Mouse (Mus musculus) forebrain, postnatal 0 days (tissue): ENCODE results near the gene Cnst. TPM values are rescaled to one million over a fixed set of nuclear protein-coding genes. Genes with fewer than 3 reads are reported as not detected.

ENCODE experiments used
- ATAC-seq: fragments of 200-750 bp; cut with Nextera tagmentation; 2 replicates; pipeline ENCODE4 v1.8.0; 2017; ENCODE audit warnings: mild to moderate bottlenecking, moderate library complexity
- DNase-seq: peaks from one replicate; pipeline ENCODE4 v3.0.0-alpha.2; 2015
- H3K27ac ChIP-seq: fragments of 300-500 bp; sonication (generic); 2 replicates; pipeline ENCODE4 v1.5.1; 2014; ENCODE audit warnings: low read depth, mild to moderate bottlenecking, antibody characterized with exemption, low read length, moderate library complexity, mixed read lengths
- H3K27me3 ChIP-seq: fragments of 300-500 bp; sonication (generic); 2 replicates; pipeline ENCODE4 v1.6.1; 2014; ENCODE audit warnings: mild to moderate bottlenecking, low read length, mixed read lengths; ENCODE audit not compliant: insufficient read depth
- H3K36me3 ChIP-seq: fragments of 300-500 bp; sonication (generic); 2 replicates; pipeline ENCODE4 v1.6.1; 2014; ENCODE audit warnings: mild to moderate bottlenecking, moderate library complexity; ENCODE audit not compliant: insufficient read depth
- H3K4me1 ChIP-seq: fragments of 300-500 bp; sonication (generic); 2 replicates; pipeline ENCODE4 v1.6.1; 2014; ENCODE audit warnings: antibody characterized with exemption; ENCODE audit not compliant: insufficient read depth
- H3K4me2 ChIP-seq: fragments of 300-500 bp; sonication (generic); 2 replicates; pipeline ENCODE4 v1.6.1; 2014; ENCODE audit warnings: low read depth, mild to moderate bottlenecking, moderate library complexity
- H3K4me3 ChIP-seq: fragments of 300-500 bp; sonication (generic); 2 replicates; pipeline ENCODE4 v1.5.1; 2014; ENCODE audit warnings: low read depth, low read length, mixed read lengths
- H3K9ac ChIP-seq: fragments of 300-500 bp; sonication (generic); 2 replicates; pipeline ENCODE4 v1.6.1; 2014; ENCODE audit warnings: mild to moderate bottlenecking
- H3K9me3 ChIP-seq: fragments of 300-500 bp; sonication (generic); 2 replicates; pipeline ENCODE4 v1.6.1; 2016; ENCODE audit warnings: low read length
- CTCF ChIP-seq: sonication (generic); IDR thresholded peaks from 2 replicates; pipeline ENCODE4 v1.5.1; 2016; ENCODE audit warnings: antibody characterized with exemption, control low read depth, low read depth
- WGBS: fragments of 180-500 bp; shearing (Covaris S2); extraction: QIAGEN DNeasy Blood & Tissue Kit; methylation state at CpG from one replicate; pipeline ENCODE4 v1.1.7; 2014; 5-methylcytosine and 5-hydroxymethylcytosine counted together
- polyA plus RNA-seq: library from polyadenylated mRNA; unstranded; fragments of >200 nt; fragmentation: Nextera tagmentation; extraction: Ambion mirVana; gene quantifications from 2 replicates; pipeline ENCODE4 v1.2.1, GENCODE M21; 2015
- total RNA-seq: library from RNA; depleted of rRNA; stranded (reverse); fragments of >200 nt; gene quantifications from 2 replicates; pipeline ENCODE4 v1.2.3, GENCODE M21; 2014

Gene Cnst
- total and polyA plus RNA-seq, 2 experiments from 2014 or later: 12.8 to 28.5 TPM

- TF ChIP-seq CTCF: no peak
- no peak overlapping the region for H3K4me3 ChIP-seq
- ATAC-seq (no peak), DNase-seq (no peak)
- no peak overlapping the region for H3K9ac ChIP-seq
- peaks cover 12% of the 10 kb centered on the region for H3K36me3 ChIP-seq
- H3K4me1 ChIP-seq: no peaks in the 10 kb centered on the region
- 94% methylated on average over 4 of the region's 4 CpGs for WGBS
- no peaks in the 10 kb centered on the region for H3K9me3 ChIP-seq
- no peak overlapping the region for H3K27ac ChIP-seq
- H3K4me2 ChIP-seq: no peak overlapping the region
- H3K27me3 ChIP-seq: no peaks in the 10 kb centered on the region
Measured at GRCm38 (mm10) chr1:179627855-179628254, 81.7 kb downstream of the Cnst start.

- ATAC-seq: no peak
- WGBS: 65% methylated on average over 8 of the region's 8 CpGs
- DNase-seq: no peak
Measured at GRCm38 (mm10) chr1:179628438-179629106, 82.4 kb downstream of the Cnst start.

DNA sequence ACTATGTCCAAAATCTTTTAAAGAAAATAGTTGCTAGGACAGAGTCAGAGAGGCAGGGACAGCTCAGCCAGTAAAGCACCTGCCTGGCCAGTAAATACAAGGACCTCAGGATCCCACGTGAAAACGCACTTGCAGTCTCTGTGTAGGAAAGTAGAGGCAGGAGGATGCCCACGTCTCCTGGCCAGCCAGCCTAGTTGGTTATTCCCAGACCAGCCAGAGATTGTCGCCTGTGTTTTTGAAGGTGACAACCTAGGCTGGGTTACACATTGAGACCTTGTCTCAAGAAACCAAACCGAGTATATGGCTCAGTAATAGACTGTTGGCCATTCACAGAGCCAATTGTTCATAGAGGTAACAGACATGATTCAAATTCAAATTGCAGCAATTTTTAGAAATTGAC lies 83.1 kb downstream of the Cnst start:
- WGBS: 66% methylated on average over 5 of the region's 5 CpGs
- Histone ChIP-seq H3K36me3 (peaks cover 12% of the 10 kb centered on the region), H3K9ac (no peak overlapping the region), H3K9me3 (no peaks in the 10 kb centered on the region), H3K4me3 (no peak overlapping the region), H3K4me1 (no peaks in the 10 kb centered on the region), H3K27ac (no peak overlapping the region), H3K4me2 (no peak overlapping the region), H3K27me3 (no peaks in the 10 kb centered on the region)
- ATAC-seq (no peak), DNase-seq (no peak)
- no peak for TF ChIP-seq CTCF

More at GRCm38 (mm10) chr1:179628438-179629106, 82.4 kb downstream of the Cnst start:
- Histone ChIP-seq H3K27me3 (no peaks in the 10 kb centered on the region), H3K4me1 (no peaks in the 10 kb centered on the region), H3K4me3 (no peak overlapping the region), H3K9me3 (no peaks in the 10 kb centered on the region), H3K27ac (no peak overlapping the region), H3K4me2 (no peak overlapping the region), H3K36me3 (peaks cover 12% of the 10 kb centered on the region), H3K9ac (no peak overlapping the region)
- no peak for TF ChIP-seq CTCF

DNA sequence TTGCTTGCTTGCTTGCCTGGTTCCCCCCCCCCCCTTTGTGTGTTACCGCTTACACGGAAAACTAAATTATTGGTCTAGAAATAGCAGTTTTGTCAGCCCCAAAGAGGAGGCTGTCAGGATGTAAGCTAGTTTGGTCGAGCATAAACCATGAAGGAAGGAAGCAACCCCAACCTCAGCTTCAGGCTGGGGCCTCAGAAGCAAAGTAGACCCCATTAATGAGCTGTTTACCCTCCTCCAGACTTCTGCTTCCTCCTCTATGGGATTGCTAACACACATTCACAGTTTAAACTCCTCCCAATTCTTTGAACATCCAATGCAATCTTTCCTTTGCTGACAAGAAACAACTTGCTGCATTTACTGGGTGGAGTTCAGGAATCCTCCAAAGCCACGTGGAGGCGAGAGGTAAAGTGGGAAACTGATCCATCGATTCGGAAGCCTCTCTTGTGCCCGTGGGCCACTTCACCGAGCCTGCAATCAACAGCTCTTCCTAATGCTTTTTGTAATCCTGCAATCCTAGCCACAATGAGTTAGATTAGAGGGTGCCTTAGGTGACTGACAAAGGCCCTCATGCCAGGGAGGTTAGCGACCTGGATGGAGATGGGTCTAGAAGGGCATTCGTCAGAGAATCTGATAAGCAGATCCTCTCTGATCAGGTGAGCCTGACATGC lies 86.7 kb downstream of the Cnst start:
- DNase-seq (no peak), ATAC-seq (no peak)
- TF ChIP-seq CTCF: no peak
- Histone ChIP-seq H3K9me3 (no peaks in the 10 kb centered on the region), H3K4me3 (no peak overlapping the region), H3K36me3 (no peaks in the 10 kb centered on the region; the same call in 1 of the 2 replicates), H3K4me1 (no peaks in the 10 kb centered on the region), H3K27ac (no peak overlapping the region), H3K4me2 (no peak overlapping the region), H3K27me3 (no peaks in the 10 kb centered on the region), H3K9ac (no peak overlapping the region)
- WGBS: 76% methylated on average over 11 of the region's 11 CpGs

DNA sequence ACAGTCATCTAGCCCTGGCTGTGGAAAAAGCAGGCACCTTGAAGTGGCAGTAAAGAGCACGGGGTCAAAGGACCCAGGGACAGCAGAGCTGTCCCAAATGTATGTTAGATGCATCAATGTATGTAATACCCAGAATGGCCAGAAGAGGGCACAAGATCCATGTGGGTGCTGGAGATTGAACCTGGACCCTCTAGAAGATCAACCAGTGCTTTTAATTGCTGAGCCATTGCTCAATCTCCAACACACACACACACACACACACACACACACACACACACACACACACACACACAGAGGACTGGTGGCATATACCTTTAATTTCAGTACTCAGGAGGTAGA lies 87.2 kb downstream of the Cnst start:
- no peak overlapping the region for H3K9ac ChIP-seq
- H3K4me2 ChIP-seq: no peak overlapping the region
- ATAC-seq (no peak), DNase-seq (no peak)
- H3K27me3 ChIP-seq: no peaks in the 10 kb centered on the region
- TF ChIP-seq CTCF: peak; percentile 62
- H3K4me1 ChIP-seq: no peaks in the 10 kb centered on the region
- H3K36me3 ChIP-seq: no peaks in the 10 kb centered on the region; the same call in 1 of the 2 replicates
- WGBS: 35% methylated on average over 1 of the region's 1 CpGs
- no peak overlapping the region for H3K27ac ChIP-seq
- no peak overlapping the region for H3K4me3 ChIP-seq
- H3K9me3 ChIP-seq: no peaks in the 10 kb centered on the region

- no peaks in the 10 kb centered on the region for H3K9me3 ChIP-seq
- 89% methylated on average over 3 of the region's 3 CpGs for WGBS
- ATAC-seq (no peak), DNase-seq (no peak)
- no peak overlapping the region for H3K9ac ChIP-seq
- H3K4me3 ChIP-seq: no peak overlapping the region
- H3K27me3 ChIP-seq: no peaks in the 10 kb centered on the region
- H3K27ac ChIP-seq: no peak overlapping the region
- H3K4me1 ChIP-seq: no peaks in the 10 kb centered on the region
- H3K4me2 ChIP-seq: no peak overlapping the region
- TF ChIP-seq CTCF: peak; percentile 38
- no peaks in the 10 kb centered on the region for H3K36me3 ChIP-seq
Measured at GRCm38 (mm10) chr1:179634159-179634558, 88.0 kb downstream of the Cnst start.

- H3K4me2 ChIP-seq: no peak overlapping the region
- H3K9me3 ChIP-seq: no peaks in the 10 kb centered on the region
- no peak overlapping the region for H3K9ac ChIP-seq
- no peaks in the 10 kb centered on the region for H3K27me3 ChIP-seq
- no peak overlapping the region for H3K27ac ChIP-seq
- no peaks in the 10 kb centered on the region for H3K36me3 ChIP-seq
- H3K4me1 ChIP-seq: no peaks in the 10 kb centered on the region
- no peak for ATAC-seq
- WGBS: 78% methylated on average over 4 of the region's 4 CpGs
- no peak for TF ChIP-seq CTCF
- DNase-seq: no peak
- no peak overlapping the region for H3K4me3 ChIP-seq
Measured at GRCm38 (mm10) chr1:179642726-179643125, 96.6 kb downstream of the Cnst start.
